Mouse (Mus musculus) gastrocnemius, postnatal 36 days (tissue): ENCODE measurements at regions not wholly inside any gene's neighbourhood (a gene's known extent, or its start where the extent isn't known, plus 50 kb on each side); places are given as distances from the start of the nearest gene placed in this dataset.

Source experiments
- DNase-seq, 2 experiments: peaks; one replicate each; pipeline ENCODE4 v3.0.0; 2022
- intact Hi-C: fragments of 180-260 bp; cut with DNase I; formaldehyde crosslinking; loops from one replicate; pipeline ENCODE4 v1.15.1; 2025

- intact Hi-C loops: loop anchor here (5.0 kb wide), 1 partner anchor 145 kb away; no protein-coding TSS in a partner anchor
- DNase-seq: no peak
These were observed 129.0 kb downstream of the Hmg20a start for GRCm38 (mm10) chr9:56547291-56547977.

GRCm38 (mm10) chr9:56549774-56550173 lies 131.4 kb downstream of the Hmg20a start:
- no peak for DNase-seq
- intact Hi-C loops: loop anchor here (5.0 kb wide), 2 partner anchors 147 to 432 kb away; no protein-coding TSS in a partner anchor

- DNase-seq: no peak
- intact Hi-C loops: loop anchor here (5.0 kb wide), 1 partner anchor 433 kb away; no protein-coding TSS in a partner anchor
These were observed 131.8 kb downstream of the Hmg20a start for GRCm38 (mm10) chr9:56550178-56550577.

- intact Hi-C loops: loop anchor here (2.0 to 5.0 kb wide), 4 partner anchors 45 to 434 kb away; no protein-coding TSS in a partner anchor
- no peak for DNase-seq
These were observed 133.2 kb downstream of the Hmg20a start for GRCm38 (mm10) chr9:56551376-56552186.

GRCm38 (mm10) chr9:56552187-56552686 lies 133.8 kb downstream of the Hmg20a start:
- no peak for DNase-seq
- intact Hi-C loops: loop anchor here (2.0 to 5.0 kb wide), 4 partner anchors 45 to 435 kb away; no protein-coding TSS in a partner anchor

GRCm38 (mm10) chr9:56552766-56553165 lies 134.4 kb downstream of the Hmg20a start:
- peak; percentile 79 to 82 for DNase-seq
- intact Hi-C loops: loop anchor here (1.0 to 5.0 kb wide), 5 partner anchors 46 to 435 kb away; no protein-coding TSS in a partner anchor

- no peak for DNase-seq
- intact Hi-C loops: loop anchor here (1.0 to 5.0 kb wide), 5 partner anchors 47 to 436 kb away; no protein-coding TSS in a partner anchor
These were observed 135.2 kb downstream of the Hmg20a start for GRCm38 (mm10) chr9:56553626-56554025.

GRCm38 (mm10) chr9:56554096-56554495 lies 135.7 kb downstream of the Hmg20a start:
- intact Hi-C loops: loop anchor here (5.0 kb wide), 1 partner anchor 437 kb away; no protein-coding TSS in a partner anchor
- no peak for DNase-seq

GRCm38 (mm10) chr9:56559618-56560144 lies 141.3 kb downstream of the Hmg20a start:
- intact Hi-C loops: no loop called here
- no peak for DNase-seq

GRCm38 (mm10) chr9:56562440-56562839 lies 144.0 kb downstream of the Hmg20a start:
- no peak for DNase-seq
- intact Hi-C loops: no loop called here

DNA sequence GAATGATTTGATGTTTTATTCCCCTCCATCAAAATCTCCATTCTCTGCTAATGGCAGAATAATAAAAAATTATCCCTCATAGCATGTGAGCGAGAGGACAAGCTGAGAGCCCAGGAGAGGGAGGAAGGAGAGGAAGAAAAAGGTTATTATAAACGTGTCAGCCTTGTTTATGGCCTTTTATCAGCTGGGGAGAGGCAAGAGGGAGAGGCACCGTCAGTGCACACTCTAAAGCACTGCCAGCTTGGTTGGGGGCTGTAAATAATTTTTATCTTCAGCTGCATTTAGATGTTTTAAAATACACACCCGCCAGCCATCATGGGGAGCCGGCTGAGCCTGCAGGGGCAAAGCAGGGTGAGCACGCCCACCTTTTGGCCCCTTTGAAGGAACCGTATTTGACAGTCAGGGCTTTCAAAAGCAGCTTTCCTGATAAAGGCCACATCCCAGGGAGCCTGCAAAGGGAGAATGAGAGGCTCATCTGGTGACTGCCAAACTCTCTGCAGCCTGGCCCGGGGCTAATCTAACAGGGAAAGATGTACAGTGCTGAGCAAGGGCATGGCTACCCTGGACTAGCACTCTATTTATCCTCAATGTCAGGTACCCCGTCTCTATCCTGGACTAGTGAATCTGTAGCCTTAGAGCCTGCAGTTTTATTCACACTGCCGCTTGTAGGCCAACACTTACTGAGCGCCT lies 145.8 kb downstream of the Hmg20a start:
- DNase-seq: no peak
- intact Hi-C loops: no loop called here
